Mouse (Mus musculus) MEL (cell line): ENCODE measurements around the gene Abcc9. TPM values are rescaled to one million over a fixed set of nuclear protein-coding genes. Genes with fewer than 3 reads are reported as not detected.

Source experiments
- DNase-seq: peaks from one replicate; pipeline ENCODE4 v3.0.0; 2011; ENCODE audit warnings: low read depth, low spot score
- H3K27ac ChIP-seq: 2 replicates; pipeline ENCODE4 v1.5.1; 2012; ENCODE audit warnings: low read depth, mild to moderate bottlenecking, control low read depth, low read length, moderate library complexity; ENCODE audit not compliant: control insufficient read depth
- H3K27me3 ChIP-seq, 2 experiments: fragments of 150-350 bp in 1 of 2; sonication (generic) in 1 of 2; 2 replicates each; pipeline ENCODE4 v1.6.1; 2012; ENCODE audit warnings: low read length in 2 of 2, mild to moderate bottlenecking in 2 of 2, improper control_type of control experiment in 1 of 2, moderate library complexity in 1 of 2; ENCODE audit not compliant: insufficient read depth in 2 of 2, control insufficient read depth in 1 of 2
- H3K36me3 ChIP-seq, 2 experiments: 2 replicates each; pipeline ENCODE4 v1.6.1; 2012 to 2014; ENCODE audit warnings: low read length in 2 of 2, improper control_type of control experiment in 1 of 2, inconsistent platforms in 1 of 2, mild to moderate bottlenecking in 1 of 2; ENCODE audit not compliant: insufficient read depth in 2 of 2, control insufficient read depth in 1 of 2
- H3K4me1 ChIP-seq, 2 experiments: fragments of 150-350 bp in 1 of 2; sonication (generic) in 1 of 2; 2 replicates each; pipeline ENCODE4 v1.6.1; 2012; ENCODE audit warnings: low read length in 2 of 2, improper control_type of control experiment in 1 of 2, mild to moderate bottlenecking in 1 of 2; ENCODE audit not compliant: insufficient read depth in 2 of 2, control insufficient read depth in 1 of 2
- H3K4me3 ChIP-seq, 2 experiments: fragments of 150-350 bp in 1 of 2; sonication (generic) in 1 of 2; 2 replicates each; pipeline ENCODE4 v1.5.1; 2012; ENCODE audit warnings: low read depth in 2 of 2, low read length in 2 of 2, mild to moderate bottlenecking in 2 of 2, moderate library complexity in 2 of 2, control low read depth in 1 of 2, improper control_type of control experiment in 1 of 2; ENCODE audit not compliant: control insufficient read depth in 1 of 2, insufficient read depth in 1 of 2
- H3K79me2 ChIP-seq: 2 replicates; pipeline ENCODE4 v1.6.1; 2012; ENCODE audit warnings: mild to moderate bottlenecking, low read length, moderate library complexity; ENCODE audit not compliant: control insufficient read depth, poor library complexity, insufficient read depth
- H3K9ac ChIP-seq: 2 replicates; pipeline ENCODE4 v1.6.1; 2012; ENCODE audit warnings: low read depth, mild to moderate bottlenecking, control low read depth, low read length, moderate library complexity; ENCODE audit not compliant: control insufficient read depth, poor library complexity, severe bottlenecking
- H3K9me3 ChIP-seq: fragments of 150-350 bp; sonication (generic); replicated peaks from 2 replicates; pipeline ENCODE4 v1.6.1; 2012; ENCODE audit warnings: mild to moderate bottlenecking, low read length, improper control_type of control experiment, moderate library complexity; ENCODE audit not compliant: insufficient read depth
- CHD2 ChIP-seq: IDR thresholded peaks from 2 replicates; pipeline ENCODE4 v1.6.1; 2011; ENCODE audit warnings: low read length, improper control_type of control experiment
- CTCF ChIP-seq, 3 experiments: IDR thresholded peaks in 2 of 3; conservative IDR thresholded peaks in 1 of 3; 2 replicates each; pipeline ENCODE4 v1.5.1; 2011 to 2012; ENCODE audit warnings: low read length in 3 of 3, low read depth in 2 of 3, mild to moderate bottlenecking in 2 of 3, improper control_type of control experiment in 1 of 3, inconsistent platforms in 1 of 3, mixed read lengths in 1 of 3, moderate library complexity in 1 of 3; ENCODE audit not compliant: control insufficient read depth in 1 of 3, insufficient read depth in 1 of 3, poor library complexity in 1 of 3, severe bottlenecking in 1 of 3
- E2F4 ChIP-seq: IDR thresholded peaks from 2 replicates; pipeline ENCODE4 v1.6.1; 2011; ENCODE audit warnings: low read depth, low read length, improper control_type of control experiment, borderline replicate concordance
- ELF1 ChIP-seq: IDR thresholded peaks from 2 replicates; pipeline ENCODE4 v1.6.1; 2014; ENCODE audit warnings: low read depth, mild to moderate bottlenecking, inconsistent platforms, low read length, improper control_type of control experiment, moderate library complexity
- ETS1 ChIP-seq: IDR thresholded peaks from 2 replicates; pipeline ENCODE4 v1.6.1; 2012; ENCODE audit warnings: low read depth, mild to moderate bottlenecking, inconsistent platforms, low read length, improper control_type of control experiment, moderate library complexity
- GABPA ChIP-seq: IDR thresholded peaks from 2 replicates; pipeline ENCODE4 v1.6.1; 2012; ENCODE audit warnings: low read depth, mild to moderate bottlenecking, inconsistent platforms, low read length, improper control_type of control experiment, moderate library complexity
- KAT2A ChIP-seq: conservative IDR thresholded peaks from 2 replicates; pipeline ENCODE4 v1.6.1; 2012; ENCODE audit warnings: low read depth, low read length, improper control_type of control experiment, inconsistent platforms
- MAZ ChIP-seq: IDR thresholded peaks from 2 replicates; pipeline ENCODE4 v1.6.1; 2012; ENCODE audit warnings: low read depth, mild to moderate bottlenecking, inconsistent platforms, low read length, improper control_type of control experiment
- MYB ChIP-seq: IDR thresholded peaks from 2 replicates; pipeline ENCODE4 v1.6.1; 2011; ENCODE audit warnings: mild to moderate bottlenecking, low read depth, low read length, improper control_type of control experiment
- POLR2A ChIP-seq, 2 experiments: IDR thresholded peaks; 2 replicates each; pipeline ENCODE4 v1.6.1; 2011 to 2012; ENCODE audit warnings: low read length in 2 of 2, mild to moderate bottlenecking in 2 of 2, control low read depth in 1 of 2, improper control_type of control experiment in 1 of 2, low read depth in 1 of 2, moderate library complexity in 1 of 2; ENCODE audit not compliant: control insufficient read depth in 1 of 2, insufficient read depth in 1 of 2, poor library complexity in 1 of 2
- POLR2AphosphoS2 ChIP-seq: IDR thresholded peaks from 2 replicates; pipeline ENCODE4 v1.6.1; 2011; ENCODE audit warnings: low read length, improper control_type of control experiment
- RAD21 ChIP-seq: IDR thresholded peaks from 2 replicates; pipeline ENCODE4 v1.6.1; 2011; ENCODE audit warnings: mild to moderate bottlenecking, low read depth, low read length, improper control_type of control experiment
- RCOR1 ChIP-seq: IDR thresholded peaks from 2 replicates; pipeline ENCODE4 v1.6.1; 2012; ENCODE audit warnings: low read depth, mild to moderate bottlenecking, inconsistent platforms, low read length, improper control_type of control experiment
- SIN3A ChIP-seq: IDR thresholded peaks from 2 replicates; pipeline ENCODE4 v1.6.1; 2012; ENCODE audit warnings: low read length, improper control_type of control experiment, inconsistent platforms
- SMC3 ChIP-seq: IDR thresholded peaks from 2 replicates; pipeline ENCODE4 v1.6.1; 2011; ENCODE audit warnings: low read depth, low read length, improper control_type of control experiment
- TAL1 ChIP-seq: IDR thresholded peaks from 2 replicates; pipeline ENCODE4 v1.6.1; 2012; ENCODE audit warnings: mild to moderate bottlenecking, inconsistent platforms, low read length, moderate library complexity, mixed read lengths
- TCF12 ChIP-seq: IDR thresholded peaks from 2 replicates; pipeline ENCODE4 v1.6.1; 2014; ENCODE audit warnings: low read depth, mild to moderate bottlenecking, inconsistent platforms, low read length, improper control_type of control experiment, moderate library complexity
- UBTF ChIP-seq: IDR thresholded peaks from 2 replicates; pipeline ENCODE4 v1.6.1; 2012; ENCODE audit warnings: low read depth, mild to moderate bottlenecking, inconsistent platforms, low read length, improper control_type of control experiment, moderate library complexity, borderline replicate concordance; ENCODE audit not compliant: insufficient read depth
- USF2 ChIP-seq, 2 experiments: IDR thresholded peaks; 2 replicates each; pipeline ENCODE4 v1.6.1; 2011 to 2012; ENCODE audit warnings: improper control_type of control experiment in 2 of 2, low read length in 2 of 2, borderline replicate concordance in 1 of 2, inconsistent platforms in 1 of 2, low read depth in 1 of 2, mild to moderate bottlenecking in 1 of 2; ENCODE audit not compliant: insufficient read depth in 1 of 2
- ZMIZ1 ChIP-seq: IDR thresholded peaks from 2 replicates; pipeline ENCODE4 v1.6.1; 2012; ENCODE audit warnings: low read depth, mild to moderate bottlenecking, inconsistent platforms, low read length, improper control_type of control experiment, moderate library complexity
- polyA plus RNA-seq, 2 experiments: library from polyadenylated mRNA; stranded (reverse) in 1 of 2; unstranded in 1 of 2; fragments of >175 nt in 1 of 2; fragments of >200 nt in 1 of 2; gene quantifications; 2 replicates each; pipeline versions ENCODE4 v1.2.1 to v1.2.4; 2012; ENCODE audit warnings: low replicate concordance in 2 of 2, low read depth in 1 of 2; ENCODE audit not compliant: insufficient read length in 2 of 2, insufficient read depth in 1 of 2, missing spikeins in 1 of 2
- total RNA-seq: library from RNA; depleted of rRNA; stranded (reverse); fragments of 300-350 nt; gene quantifications from 2 replicates; pipeline ENCODE4 v1.2.3, GENCODE M21; 2012

Gene Abcc9
- total and polyA plus RNA-seq, 3 experiments, result not detected

GRCm38 (mm10) chr6:142718167-142718566 lies 16.1 kb upstream of the Abcc9 start:
- Histone ChIP-seq H3K36me3 (no peaks in the 10 kb centered on the region), H3K4me3 (no peak overlapping the region)

GRCm38 (mm10) chr6:142717186-142717585 lies 15.1 kb upstream of the Abcc9 start:
- Histone ChIP-seq H3K4me1 (no peaks in the 10 kb centered on the region), H3K36me3 (no peaks in the 10 kb centered on the region), H3K4me3 (no peak overlapping the region), H3K27ac (no peak overlapping the region), H3K9me3 (no peaks in the 10 kb centered on the region), H3K79me2 (no peaks in the 10 kb centered on the region), H3K9ac (no peak overlapping the region), H3K27me3 (no peaks in the 10 kb centered on the region)
- no peak for DNase-seq
- no peak for TF ChIP-seq POLR2AphosphoS2
- TF ChIP-seq E2F4, result no peak
- no peak for TF ChIP-seq KAT2A
- TF ChIP-seq USF2 (IDR thresholded peaks at IDR 0.05; ENCODE audit: borderline replicate concordance in 1 of 2, insufficient read depth in 1 of 2, low read depth in 1 of 2, low read length in 2 of 2), result no peak
- TF ChIP-seq TCF12, result no peak
- no peak for TF ChIP-seq ELF1
- TF ChIP-seq RCOR1, result no peak
- TF ChIP-seq ETS1, result no peak
- TF ChIP-seq SMC3, result no peak
- TF ChIP-seq MYB, result no peak
- TF ChIP-seq MAZ, result no peak
- TF ChIP-seq SIN3A, result no peak
- no peak for TF ChIP-seq GABPA
- TF ChIP-seq TAL1, result no peak

More at GRCm38 (mm10) chr6:142718167-142718566, 16.1 kb upstream of the Abcc9 start:
- Histone ChIP-seq H3K4me1 (no peaks in the 10 kb centered on the region), H3K27ac (no peak overlapping the region), H3K9me3 (no peaks in the 10 kb centered on the region), H3K27me3 (no peaks in the 10 kb centered on the region), H3K9ac (no peak overlapping the region), H3K79me2 (no peaks in the 10 kb centered on the region)
- DNase-seq, result no peak
- TF ChIP-seq ZMIZ1, result no peak
- no peak for TF ChIP-seq TAL1
- no peak for TF ChIP-seq MAZ
- TF ChIP-seq POLR2A (IDR thresholded peaks at IDR 0.05; ENCODE audit: control insufficient read depth in 1 of 2, insufficient read depth in 1 of 2, low read depth in 1 of 2, low read length in 2 of 2, poor library complexity in 1 of 2), result no peak
- no peak for TF ChIP-seq UBTF
- TF ChIP-seq RAD21, result no peak
- no peak for TF ChIP-seq CHD2
- TF ChIP-seq CTCF (IDR thresholded peaks at IDR 0.05 in 2 of 3, conservative IDR thresholded peaks at IDR 0.05 in 1 of 3; ENCODE audit: control insufficient read depth in 1 of 3, insufficient read depth in 1 of 3, low read depth in 2 of 3, low read length in 3 of 3, poor library complexity in 1 of 3, severe bottlenecking in 1 of 3), result peak in 2 of 3 experiments; percentile 5 to 15; a peak in 1 of 6 replicates
